Comparison of ENCODE assay signal across 15 mouse cellular contexts in the genomic region with DNA sequence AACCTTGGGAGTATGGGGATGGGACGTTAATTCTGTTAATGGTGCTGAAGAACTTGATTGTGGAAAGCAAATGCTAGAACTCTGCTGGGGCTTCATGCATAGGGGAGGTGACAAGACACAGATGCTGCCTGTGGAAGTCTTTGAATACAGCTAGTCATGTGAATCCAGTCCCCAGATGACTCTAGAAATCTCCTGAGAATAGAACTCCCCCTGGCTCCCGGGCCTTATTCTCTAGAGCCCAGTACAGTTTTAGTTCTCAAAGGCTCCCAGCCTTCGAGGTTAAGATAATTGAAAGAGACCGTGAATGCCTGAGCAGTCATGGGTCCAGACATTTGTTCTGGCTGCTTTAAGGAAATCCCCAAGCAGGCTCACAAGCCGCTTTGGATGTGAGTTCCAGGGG.
"Had no signal": no experiment of that assay in that cellular context is flagged by ENCODE, and none has a peak within 500 bp of the region (broad histone marks: within the 10 kb centered on the region; RNA-seq: fewer than 3 reads in every experiment).

No protein-coding gene starts in this region.

- H3K4me2 ChIP-seq: neural tube, embryonic 15.5 days; stomach, embryonic 15.5 days had no signal

- H3K4me1 ChIP-seq: neural tube, embryonic 15.5 days; stomach, embryonic 15.5 days had no signal

- H3K4me3 ChIP-seq: neural tube, embryonic 15.5 days; stomach, embryonic 15.5 days had no signal

- H3K27me3 ChIP-seq: neural tube, embryonic 15.5 days; stomach, embryonic 15.5 days had no signal

- DNase-seq: retina, postnatal 1 day; right cerebral cortex, adult 18-20 months; right cerebral cortex, postnatal 14 days; right cerebral cortex, postnatal 25 days; right cerebral cortex, postnatal 4 days; spleen, adult 18-20 months; thymus, adult 18-20 months; thymus, adult 2 months; thymus, postnatal 14 days; thymus, postnatal 25 days; thymus, postnatal 36 days; thymus, postnatal 4 days had no signal

- H3K9ac ChIP-seq: neural tube, embryonic 15.5 days; stomach, embryonic 15.5 days had no signal

- H3K9me3 ChIP-seq: neural tube, embryonic 15.5 days; stomach, embryonic 15.5 days had no signal

- H3K36me3 ChIP-seq: neural tube, embryonic 15.5 days; stomach, embryonic 15.5 days had no signal

- H3K27ac ChIP-seq: neural tube, embryonic 15.5 days; stomach, embryonic 15.5 days; stomach, postnatal 0 days had no signal
